ENCODE assay signal across 20 mouse cellular contexts in the genomic region with DNA sequence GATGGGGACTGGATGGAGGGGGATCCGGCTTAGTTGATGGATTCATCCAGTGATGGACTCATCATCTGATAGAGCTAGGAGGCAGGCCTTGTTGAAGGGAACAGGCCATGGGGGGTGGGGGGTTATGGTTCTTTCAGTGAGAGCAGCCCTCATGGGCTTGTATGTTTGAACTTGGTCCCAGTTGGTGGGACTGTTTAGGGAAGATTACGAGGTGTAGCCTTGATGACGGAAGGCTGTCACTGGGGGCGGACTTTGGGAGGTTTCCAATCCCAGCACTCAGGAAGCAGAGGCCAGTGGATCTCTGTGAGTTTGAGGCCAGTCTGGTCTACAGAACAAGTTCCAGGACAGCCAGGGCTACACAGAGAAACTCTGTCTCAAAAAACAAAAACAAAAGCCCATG.
DNase-seq lines count a peak whose midpoint lies in the region; ATAC-seq and TF ChIP-seq lines count a peak whose summit lies in the region.
"Had no signal": no experiment of that assay in that cellular context is flagged by ENCODE, and none has a peak within 500 bp of the region (broad histone marks: within the 10 kb centered on the region; RNA-seq: fewer than 3 reads in every experiment).

No protein-coding gene starts in this region.

- TF ChIP-seq POLR2A in bone marrow, adult 2 months (IDR thresholded peaks at IDR 0.05; ENCODE audit: borderline replicate concordance, control insufficient read depth, low read depth, low read length), result no peak

- no peak overlapping the region for H3K9ac ChIP-seq in hindbrain, embryonic 14.5 days
- no peak overlapping the region for H3K9ac ChIP-seq in hindbrain, postnatal 0 days (replicated peaks; ENCODE audit: low read length)
- H3K9ac ChIP-seq in liver, embryonic 13.5 days, result peak overlapping the region; percentile 56
- H3K9ac ChIP-seq in liver, embryonic 16.5 days (ENCODE audit: low read depth, low read length), result peak overlapping the region; percentile 33; the same call in 1 of the 2 replicates
- H3K9ac ChIP-seq: forebrain, embryonic 12.5 days; midbrain, embryonic 12.5 days had no signal

- peak overlapping the region; percentile 44; the same call in 1 of the 2 replicates for H3K27ac ChIP-seq in hindbrain, embryonic 14.5 days
- H3K27ac ChIP-seq in hindbrain, postnatal 0 days, result no peak overlapping the region
- H3K27ac ChIP-seq in liver, embryonic 13.5 days, result peak overlapping the region; percentile 94
- H3K27ac ChIP-seq in bone marrow, adult 2 months (ENCODE audit: control insufficient read depth, insufficient read depth, low read depth, low read length, poor library complexity), result peak overlapping the region; percentile 39
- peak overlapping the region; percentile 94 for H3K27ac ChIP-seq in liver, embryonic 16.5 days (ENCODE audit: low read length)
- H3K27ac ChIP-seq: embryonic facial prominence, embryonic 10.5 days; forebrain, embryonic 12.5 days; kidney, postnatal 0 days; midbrain, embryonic 12.5 days had no signal

- WGBS in hindbrain, embryonic 14.5 days, result 74% methylated on average over 4 of the region's 4 CpGs
- WGBS in hindbrain, postnatal 0 days, result 74% methylated on average over 4 of the region's 4 CpGs
- WGBS in liver, embryonic 13.5 days (ENCODE audit: insufficient replicate concordance), result 47% methylated on average over 4 of the region's 4 CpGs
- 60% methylated on average over 4 of the region's 4 CpGs for WGBS in bone marrow, adult 2 months
- WGBS in liver, embryonic 16.5 days (ENCODE audit: insufficient replicate concordance), result 58% methylated on average over 4 of the region's 4 CpGs

- H3K27me3 ChIP-seq in hindbrain, embryonic 14.5 days (ENCODE audit: control insufficient read depth, insufficient read depth, low read length), result no peaks in the 10 kb centered on the region
- H3K27me3 ChIP-seq in hindbrain, postnatal 0 days (ENCODE audit: insufficient read depth, low read length), result no peaks in the 10 kb centered on the region
- no peaks in the 10 kb centered on the region for H3K27me3 ChIP-seq in liver, embryonic 13.5 days
- no peaks in the 10 kb centered on the region for H3K27me3 ChIP-seq in liver, embryonic 16.5 days (ENCODE audit: control insufficient read depth, insufficient read depth, low read depth, low read length)
- H3K27me3 ChIP-seq: forebrain, embryonic 12.5 days; midbrain, embryonic 12.5 days had no signal

- DNase-seq in hindbrain, embryonic 14.5 days (ENCODE audit: low spot score), result no peak
- DNase-seq in hindbrain, postnatal 0 days (ENCODE audit: low spot score), result no peak
- no peak for DNase-seq in liver, embryonic 13.5 days
- no peak for DNase-seq in liver
- DNase-seq in ovary, postnatal 10 days (ENCODE audit: low spot score), result no peak
- DNase-seq in kidney, adult 11 months, result no peak
- DNase-seq: adrenal gland, postnatal 36 days; cerebellum, adult 11 months; cerebellum, adult 9-11 months; gastrocnemius, postnatal 36 days; kidney, adult 2 months; lung, adult 18-20 months; thymus, postnatal 14 days had no signal

- H3K4me1 ChIP-seq in hindbrain, embryonic 14.5 days (replicated peaks; ENCODE audit: control insufficient read depth, insufficient read depth, low read length), result peaks cover 9% of the 10 kb centered on the region; the same call in 1 of the 2 replicates
- H3K4me1 ChIP-seq in hindbrain, postnatal 0 days (ENCODE audit: insufficient read depth, low read length), result no peaks in the 10 kb centered on the region; the same call in 1 of the 2 replicates
- H3K4me1 ChIP-seq in liver, embryonic 13.5 days (replicated peaks), result peaks cover 87% of the 10 kb centered on the region
- peaks cover 6% of the 10 kb centered on the region for H3K4me1 ChIP-seq in bone marrow, adult 2 months (ENCODE audit: control insufficient read depth, insufficient read depth, low read length)
- H3K4me1 ChIP-seq in liver, embryonic 16.5 days (ENCODE audit: control insufficient read depth, low read depth, low read length), result peaks cover 76% of the 10 kb centered on the region

- H3K4me2 ChIP-seq in hindbrain, embryonic 14.5 days (replicated peaks), result no peak overlapping the region
- no peak overlapping the region for H3K4me2 ChIP-seq in hindbrain, postnatal 0 days (ENCODE audit: low read depth, low read length)
- H3K4me2 ChIP-seq in liver, embryonic 13.5 days, result peak overlapping the region; percentile 52; the same call in 1 of the 2 replicates
- H3K4me2 ChIP-seq in liver, embryonic 16.5 days (ENCODE audit: low read depth, low read length), result no peak overlapping the region
- H3K4me2 ChIP-seq: forebrain, embryonic 12.5 days; midbrain, embryonic 12.5 days had no signal

- ATAC-seq in hindbrain, embryonic 14.5 days (ENCODE audit: low FRiP score), result no peak
- ATAC-seq in hindbrain, postnatal 0 days, result no peak
- ATAC-seq in liver, embryonic 13.5 days (ENCODE audit: low read depth), result no peak
- ATAC-seq in liver, embryonic 16.5 days (ENCODE audit: low read depth), result no peak
- ATAC-seq: inflammation-experienced regulatory T-cells, adult 6 months had no signal

- no peaks in the 10 kb centered on the region for H3K9me3 ChIP-seq in hindbrain, embryonic 14.5 days (ENCODE audit: control insufficient read depth, low read length)
- H3K9me3 ChIP-seq in hindbrain, postnatal 0 days (ENCODE audit: low read length), result no peaks in the 10 kb centered on the region
- no peaks in the 10 kb centered on the region for H3K9me3 ChIP-seq in liver, embryonic 13.5 days (replicated peaks)
- no peaks in the 10 kb centered on the region for H3K9me3 ChIP-seq in liver, embryonic 16.5 days (replicated peaks; ENCODE audit: control insufficient read depth, low read length)
- H3K9me3 ChIP-seq: embryonic facial prominence, embryonic 10.5 days; forebrain, embryonic 12.5 days; midbrain, embryonic 12.5 days had no signal

- TF ChIP-seq CTCF in hindbrain, postnatal 0 days (IDR thresholded peaks at IDR 0.05; ENCODE audit: low read depth), result no peak
- TF ChIP-seq CTCF in bone marrow, adult 2 months (IDR thresholded peaks at IDR 0.05; ENCODE audit: control insufficient read depth, insufficient read depth, low read length), result no peak

- H3K4me3 ChIP-seq in hindbrain, embryonic 14.5 days (replicated peaks; ENCODE audit: low read length), result no peak overlapping the region
- H3K4me3 ChIP-seq in hindbrain, postnatal 0 days (ENCODE audit: low read length), result no peak overlapping the region
- H3K4me3 ChIP-seq in liver, embryonic 13.5 days (replicated peaks), result no peak overlapping the region
- no peak overlapping the region for H3K4me3 ChIP-seq in bone marrow, adult 2 months (replicated peaks; ENCODE audit: control insufficient read depth, low read depth, low read length)
- no peak overlapping the region for H3K4me3 ChIP-seq in liver, embryonic 16.5 days (ENCODE audit: low read depth, low read length)
- H3K4me3 ChIP-seq: embryonic facial prominence, embryonic 10.5 days; forebrain, embryonic 12.5 days; midbrain, embryonic 12.5 days had no signal

- no peaks in the 10 kb centered on the region for H3K36me3 ChIP-seq in hindbrain, embryonic 14.5 days (replicated peaks; ENCODE audit: control insufficient read depth, insufficient read depth)
- H3K36me3 ChIP-seq in hindbrain, postnatal 0 days (ENCODE audit: insufficient read depth, low read length), result no peaks in the 10 kb centered on the region
- no peaks in the 10 kb centered on the region for H3K36me3 ChIP-seq in liver, embryonic 13.5 days
- H3K36me3 ChIP-seq in liver, embryonic 16.5 days (ENCODE audit: control insufficient read depth, insufficient read depth), result no peaks in the 10 kb centered on the region
- H3K36me3 ChIP-seq: embryonic facial prominence, embryonic 10.5 days; forebrain, embryonic 12.5 days; midbrain, embryonic 12.5 days had no signal

Comparison
In these comparisons a context has a peak if more than half of its experiments do, and no peak if none do; other contexts are left out.
1. H3K9ac ChIP-seq: peak in liver, embryonic 13.5 days (single experiment) and liver, embryonic 16.5 days (single experiment); none in hindbrain, embryonic 14.5 days (single experiment) and hindbrain, postnatal 0 days (single experiment).